Mouse (Mus musculus): ENCODE results near the gene Flrt1.
A peak's percentile ranks its signal among the peaks of the same experiment; 100 is the strongest.
"Not testable (repeated sequence)": the region's sequence is repeated elsewhere in the genome, so short reads cannot be mapped to it uniquely, and the experiment has no call there.

The Flrt1 gene

GRCm38 (mm10) chr19:7099620-7100155 is 5.8 kb downstream of the Flrt1 start:
- DNase-seq = no peak

DNA sequence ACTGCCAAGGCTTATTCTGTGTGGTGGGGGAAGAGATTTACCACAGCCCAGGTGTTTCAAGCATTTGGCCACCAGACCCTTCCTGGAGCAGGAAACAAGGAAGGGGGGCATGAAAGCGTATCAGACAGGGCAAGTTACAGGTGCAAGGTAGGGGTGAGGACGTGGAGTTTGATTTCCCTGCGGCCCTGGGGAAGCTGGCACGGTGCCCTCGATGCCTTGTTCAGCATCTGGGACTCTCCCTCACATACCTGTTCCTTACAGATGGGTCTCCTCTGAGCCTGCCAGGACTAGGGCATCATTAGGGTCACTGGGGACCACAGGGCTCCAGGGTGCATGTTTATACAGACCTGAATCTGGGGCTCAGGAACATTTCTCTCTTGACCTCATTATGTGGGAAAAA is 12.8 kb downstream of the Flrt1 start:
- no peak for DNase-seq

DNA sequence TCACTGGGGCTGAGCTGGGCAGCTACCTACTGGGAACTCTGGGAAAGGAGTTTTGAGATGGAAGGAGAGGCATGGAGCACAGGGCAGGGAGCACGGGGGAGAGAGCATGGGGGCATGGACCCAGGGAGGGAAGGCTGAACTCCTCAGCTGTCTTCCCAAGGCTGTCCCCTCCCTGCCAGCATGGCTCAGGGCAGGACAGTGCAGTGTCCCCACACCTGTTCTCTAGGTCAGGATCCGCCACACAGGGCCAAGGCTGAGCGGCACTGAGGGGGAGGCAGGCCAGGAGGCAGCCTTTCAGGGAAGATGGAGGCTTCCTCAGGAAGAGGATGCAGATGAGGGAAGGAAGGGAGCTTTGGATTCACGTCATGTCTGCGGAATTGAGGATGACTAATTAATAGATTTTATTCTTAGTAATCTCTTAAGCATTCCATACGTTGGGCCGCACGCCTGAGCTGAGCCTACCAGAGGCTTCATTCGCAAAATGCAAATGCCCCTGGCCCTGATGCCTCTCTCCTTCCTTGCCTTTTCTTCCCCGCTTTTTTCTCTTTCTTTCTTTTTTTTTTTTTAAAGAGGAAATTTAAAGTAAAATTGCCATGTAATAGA is 14.0 kb downstream of the Flrt1 start:
- DNase-seq = no peak

- no peak for DNase-seq
These were observed 15.0 kb downstream of the Flrt1 start for GRCm38 (mm10) chr19:7090369-7091064.

- no peak for DNase-seq
These were observed 15.7 kb downstream of the Flrt1 start for GRCm38 (mm10) chr19:7089842-7090251.

DNA sequence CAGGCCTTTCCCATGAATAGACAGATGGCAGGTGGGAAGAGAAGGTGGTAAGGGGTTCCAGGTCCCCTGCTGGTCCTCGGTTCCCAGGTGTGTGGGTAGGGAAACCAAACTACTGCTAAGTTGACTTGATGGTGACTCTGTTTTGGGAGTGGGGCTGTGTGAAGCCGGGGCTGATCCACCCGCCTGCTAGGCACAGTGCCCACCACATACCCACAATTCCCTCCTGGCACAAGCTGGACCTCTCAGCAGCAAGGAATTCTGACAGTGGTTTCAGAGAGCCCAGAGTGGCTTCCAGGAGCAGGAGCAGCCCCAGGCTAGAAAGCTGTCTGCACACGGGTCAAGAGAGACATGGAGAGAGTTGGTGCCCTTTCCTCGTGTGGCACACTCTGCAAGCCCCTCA is 16.5 kb downstream of the Flrt1 start:
- no peak for DNase-seq

- DNase-seq = no peak
These were observed 17.0 kb downstream of the Flrt1 start for GRCm38 (mm10) chr19:7088558-7088957.

GRCm38 (mm10) chr19:7084734-7085133 is 20.8 kb downstream of the Flrt1 start:
- DNase-seq = no peak

DNA sequence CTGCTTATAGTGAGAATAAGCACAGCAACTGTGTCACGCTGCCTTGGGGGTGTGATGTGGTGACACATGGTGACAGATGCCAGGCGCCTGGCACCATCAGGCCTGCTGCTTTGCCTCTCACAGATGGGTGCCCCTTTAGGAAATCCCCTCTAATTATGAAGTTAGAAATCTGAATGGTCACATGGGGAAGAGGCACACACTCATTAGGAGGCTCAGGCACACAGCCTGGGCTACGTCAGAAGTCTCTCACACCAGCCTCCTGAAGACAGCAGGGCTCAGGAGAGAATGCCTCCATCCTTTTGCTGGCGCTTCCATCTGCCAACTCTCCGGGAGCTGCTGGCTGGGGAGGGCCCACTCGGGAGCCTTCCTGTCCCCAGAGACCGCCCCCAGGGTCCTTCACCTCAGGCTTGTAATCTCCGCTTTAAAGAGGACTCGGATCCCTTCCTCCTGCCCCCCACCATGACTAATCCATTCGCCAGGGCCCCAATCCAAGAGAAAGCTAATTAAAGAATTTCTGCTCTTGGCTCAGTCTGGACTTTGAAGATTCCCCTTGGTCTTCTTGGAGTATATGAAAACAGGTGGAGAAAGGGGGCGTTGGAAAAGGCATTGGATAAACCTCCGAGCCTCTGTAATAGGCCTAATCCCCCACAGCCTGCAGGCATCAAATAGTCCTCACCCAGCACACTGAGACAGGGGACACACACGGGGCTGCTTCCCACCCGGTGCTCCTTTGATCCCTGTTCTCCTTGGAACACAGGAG is 22.3 kb downstream of the Flrt1 start:
- no peak for DNase-seq

- DNase-seq = no peak
These were observed 23.8 kb downstream of the Flrt1 start for GRCm38 (mm10) chr19:7081516-7082266.

DNA sequence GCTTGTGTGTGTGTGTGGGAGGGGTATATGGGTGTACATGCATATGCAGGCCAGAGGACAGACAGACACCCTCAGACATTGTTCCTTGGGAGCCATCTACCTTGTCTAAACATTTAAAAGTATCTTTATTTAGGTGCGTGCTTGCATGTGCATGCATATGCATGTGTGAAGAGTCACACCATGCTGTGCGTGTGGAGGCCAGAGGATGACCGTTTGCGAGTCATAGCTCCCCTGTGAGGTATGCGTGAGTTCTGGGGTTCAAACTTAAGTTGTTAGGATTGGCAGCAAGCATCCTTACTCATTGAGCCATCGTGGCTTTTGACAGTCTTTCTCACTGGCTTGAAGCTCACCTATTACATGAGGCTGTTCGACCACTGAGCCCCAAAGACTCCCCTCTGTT is 27.3 kb downstream of the Flrt1 start:
- no peak for DNase-seq

- DNase-seq = no peak
These were observed 27.9 kb downstream of the Flrt1 start for GRCm38 (mm10) chr19:7077666-7078065.

DNA sequence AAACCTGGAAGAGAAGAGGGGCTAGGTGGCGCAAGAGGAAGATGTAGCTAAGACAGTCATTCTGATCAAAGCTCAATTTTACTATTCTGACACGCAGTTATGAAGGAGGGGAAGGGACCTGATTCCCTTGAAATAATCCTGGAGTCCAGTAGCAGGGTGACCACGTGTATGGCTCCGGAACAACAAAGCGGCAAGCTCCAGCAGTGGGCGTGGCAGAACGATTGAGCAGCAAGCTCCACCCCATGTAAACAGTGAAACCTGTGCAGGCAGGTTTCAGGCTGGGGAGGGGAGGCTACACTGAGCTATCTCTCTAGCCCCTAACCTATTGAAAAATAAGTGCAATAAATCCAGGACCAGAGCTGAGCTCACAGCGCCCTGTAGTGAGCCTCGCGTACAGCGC is 30.2 kb downstream of the Flrt1 start:
- not testable (repeated sequence) for DNase-seq

GRCm38 (mm10) chr19:7073997-7074781 is 31.3 kb downstream of the Flrt1 start:
- no peak for DNase-seq

GRCm38 (mm10) chr19:7072221-7072620 is 33.3 kb downstream of the Flrt1 start:
- DNase-seq = peak; percentile 56 to 79

- no peak for DNase-seq
These were observed 34.8 kb downstream of the Flrt1 start for GRCm38 (mm10) chr19:7070775-7071174.

- no peak for DNase-seq
These were observed 35.5 kb downstream of the Flrt1 start for GRCm38 (mm10) chr19:7069781-7070763.

GRCm38 (mm10) chr19:7068661-7069531 is 36.6 kb downstream of the Flrt1 start:
- DNase-seq = no peak

- DNase-seq = peak; percentile 58 to 80
These were observed 37.4 kb downstream of the Flrt1 start for GRCm38 (mm10) chr19:7068136-7068535.

Data from kidney, adult 8-10 months (tissue).